Mouse (Mus musculus) testis, adult 2 months (tissue): ENCODE results near the gene Nectin1. TPM values are rescaled to one million over a fixed set of nuclear protein-coding genes. Genes with fewer than 3 reads are reported as not detected.

ENCODE experiments used
- H3K27ac ChIP-seq: fragments of 200-500 bp; 2 replicates; pipeline ENCODE4 v1.5.1; 2012; ENCODE audit warnings: low read depth, low read length; ENCODE audit not compliant: control insufficient read depth, insufficient read depth
- H3K27me3 ChIP-seq: fragments of 200-500 bp; 2 replicates; pipeline ENCODE4 v1.6.1; 2012; ENCODE audit warnings: mild to moderate bottlenecking, low read length, moderate library complexity; ENCODE audit not compliant: control insufficient read depth, insufficient read depth
- H3K36me3 ChIP-seq: fragments of 200-500 bp; 2 replicates; pipeline ENCODE4 v1.6.1; 2012; ENCODE audit warnings: mild to moderate bottlenecking, low read length; ENCODE audit not compliant: control insufficient read depth, insufficient read depth
- H3K4me1 ChIP-seq: fragments of 200-500 bp; 2 replicates; pipeline ENCODE4 v1.6.1; 2012; ENCODE audit warnings: low read length; ENCODE audit not compliant: control insufficient read depth, insufficient read depth
- H3K4me3 ChIP-seq: fragments of 200-500 bp; 2 replicates; pipeline ENCODE4 v1.5.1; 2012; ENCODE audit warnings: low read depth, mild to moderate bottlenecking, low read length, moderate library complexity, mixed read lengths; ENCODE audit not compliant: control insufficient read depth
- CTCF ChIP-seq: fragments of 200-500 bp; IDR thresholded peaks from 2 replicates; pipeline ENCODE4 v1.5.1; 2012; ENCODE audit warnings: low read depth, mild to moderate bottlenecking, inconsistent platforms, low read length, moderate library complexity; ENCODE audit not compliant: control insufficient read depth, insufficient read depth, insufficient replicate concordance
- POLR2A ChIP-seq: fragments of 200-500 bp; IDR thresholded peaks from 2 replicates; pipeline ENCODE4 v1.6.1; 2012; ENCODE audit warnings: low read depth, mild to moderate bottlenecking, inconsistent platforms, low read length, moderate library complexity; ENCODE audit not compliant: control insufficient read depth
- polyA plus RNA-seq: library from polyadenylated mRNA; depleted of rRNA; stranded (reverse); fragments of >200 nt; gene quantifications from 2 replicates; pipeline ENCODE4 v1.2.3, GENCODE M21; 2012

Nectin1 gene
- polyA plus RNA-seq, 1 experiment: 2.2 TPM

- no peak overlapping the region for H3K27ac ChIP-seq
- H3K4me1 ChIP-seq: no peaks in the 10 kb centered on the region; the same call in 1 of the 2 replicates
- H3K36me3 ChIP-seq: no peaks in the 10 kb centered on the region
- H3K27me3 ChIP-seq: no peaks in the 10 kb centered on the region
- no peak overlapping the region for H3K4me3 ChIP-seq
- TF ChIP-seq CTCF: no peak
- no peak for TF ChIP-seq POLR2A
Observed at GRCm38 (mm10) chr9:43731880-43732279, 11.9 kb upstream of the Nectin1 start.

GRCm38 (mm10) chr9:43732671-43733070, 11.1 kb upstream of the Nectin1 start:
- TF ChIP-seq CTCF (no peak), POLR2A (no peak)
- H3K4me1 ChIP-seq: peaks cover 3% of the 10 kb centered on the region
- H3K27me3 ChIP-seq: no peaks in the 10 kb centered on the region
- no peak overlapping the region for H3K27ac ChIP-seq
- no peaks in the 10 kb centered on the region for H3K36me3 ChIP-seq
- H3K4me3 ChIP-seq: no peak overlapping the region

- peaks cover 6% of the 10 kb centered on the region for H3K4me1 ChIP-seq
- TF ChIP-seq POLR2A (no peak), CTCF (no peak)
- H3K27me3 ChIP-seq: no peaks in the 10 kb centered on the region
- no peaks in the 10 kb centered on the region for H3K36me3 ChIP-seq
- H3K4me3 ChIP-seq: no peak overlapping the region
- no peak overlapping the region for H3K27ac ChIP-seq
Observed at GRCm38 (mm10) chr9:43734952-43735351, 8.8 kb upstream of the Nectin1 start.

- H3K4me3 ChIP-seq: peak overlapping the region; percentile 41
- H3K27ac ChIP-seq: no peak overlapping the region
- H3K27me3 ChIP-seq: no peaks in the 10 kb centered on the region
- no peaks in the 10 kb centered on the region for H3K36me3 ChIP-seq
- TF ChIP-seq POLR2A (no peak), CTCF (no peak)
- peaks cover 6% of the 10 kb centered on the region for H3K4me1 ChIP-seq
Observed at GRCm38 (mm10) chr9:43736046-43736730, 7.6 kb upstream of the Nectin1 start.

GRCm38 (mm10) chr9:43737331-43737730, 6.5 kb upstream of the Nectin1 start:
- TF ChIP-seq POLR2A (no peak), CTCF (no peak)
- H3K4me3 ChIP-seq: peak overlapping the region; percentile 26
- no peaks in the 10 kb centered on the region for H3K27me3 ChIP-seq
- peaks cover 6% of the 10 kb centered on the region for H3K4me1 ChIP-seq
- H3K27ac ChIP-seq: no peak overlapping the region
- H3K36me3 ChIP-seq: no peaks in the 10 kb centered on the region

GRCm38 (mm10) chr9:43737871-43738292, 5.9 kb upstream of the Nectin1 start:
- TF ChIP-seq POLR2A (no peak), CTCF (no peak)
- Histone ChIP-seq H3K4me1 (peaks cover 8% of the 10 kb centered on the region), H3K36me3 (no peaks in the 10 kb centered on the region), H3K27ac (no peak overlapping the region), H3K27me3 (no peaks in the 10 kb centered on the region), H3K4me3 (peak overlapping the region; percentile 26)

- TF ChIP-seq CTCF (no peak), POLR2A (no peak)
Observed at GRCm38 (mm10) chr9:43738480-43739084, 5.2 kb upstream of the Nectin1 start.

More at GRCm38 (mm10) chr9:43738480-43739084, 5.2 kb upstream of the Nectin1 start:
- Histone ChIP-seq H3K36me3 (no peaks in the 10 kb centered on the region), H3K27ac (no peak overlapping the region), H3K27me3 (no peaks in the 10 kb centered on the region), H3K4me1 (peaks cover 13% of the 10 kb centered on the region), H3K4me3 (no peak overlapping the region)
